Mouse (Mus musculus) cerebellum, adult 2 months (tissue): ENCODE results near the gene Tmem108.

Experiments
- CTCF ChIP-seq: fragments of 200-500 bp; IDR thresholded peaks from 2 replicates; pipeline ENCODE4 v1.5.1; 2011; ENCODE audit warnings: low read depth, mild to moderate bottlenecking, control low read depth, low read length, moderate library complexity, borderline replicate concordance; ENCODE audit not compliant: insufficient read depth
- POLR2A ChIP-seq: fragments of 200-500 bp; IDR thresholded peaks from 2 replicates; pipeline ENCODE4 v1.6.1; 2011; ENCODE audit warnings: low read length, control low read depth, borderline replicate concordance; ENCODE audit not compliant: insufficient read depth

DNA sequence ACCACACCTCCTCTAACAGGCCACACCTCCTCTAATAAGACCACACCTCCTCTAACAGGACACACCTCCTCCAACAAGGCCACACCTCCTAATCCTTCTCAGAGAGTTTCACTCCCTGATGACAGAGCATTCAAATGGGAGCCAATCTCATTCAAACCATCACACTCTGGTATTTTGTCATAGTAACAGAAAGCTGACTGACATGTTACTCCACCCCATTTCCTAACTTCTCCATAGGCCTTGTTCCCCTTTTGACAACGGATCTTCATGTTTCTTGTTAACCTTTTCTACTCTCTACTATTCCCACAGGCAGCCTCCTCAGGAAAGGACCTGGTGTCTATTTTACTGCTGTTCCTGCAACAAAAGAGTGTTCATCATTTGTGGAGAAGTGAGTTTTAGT, 199.6 kb downstream of the Tmem108 start:
- TF ChIP-seq CTCF, result no peak
- TF ChIP-seq POLR2A, result no peak
